Mouse (Mus musculus) C2C12 (cell line): Measurements from ENCODE around the gene Tmc7. TPM values are rescaled to one million over a fixed set of nuclear protein-coding genes. Genes with fewer than 3 reads are reported as not detected.

Experiments used
- H3K27me3 ChIP-seq: one replicate; pipeline ENCODE4 v1.6.1; 2011; ENCODE audit not compliant: control insufficient read depth, insufficient read depth, insufficient read length
- H3K36me3 ChIP-seq: one replicate; pipeline ENCODE4 v1.6.1; 2011; ENCODE audit not compliant: control insufficient read depth, insufficient read depth
- H3K4me3 ChIP-seq: one replicate; pipeline ENCODE4 v1.5.1; 2011; ENCODE audit warnings: mild to moderate bottlenecking, control low read depth; ENCODE audit not compliant: poor library complexity, insufficient read depth, severe bottlenecking
- H3K79me2 ChIP-seq: one replicate; pipeline ENCODE4 v1.6.1; 2011; ENCODE audit not compliant: control insufficient read depth, insufficient read depth
- H3K79me3 ChIP-seq: one replicate; pipeline ENCODE4 v1.6.1; 2011; ENCODE audit warnings: low read depth, control low read depth
- H3ac ChIP-seq: one replicate; pipeline ENCODE3; 2011; ENCODE audit warnings: low read depth; ENCODE audit not compliant: control insufficient read depth, insufficient read length
- CEBPB ChIP-seq: IDR thresholded peaks from one replicate; pipeline ENCODE4 v1.6.1; 2011; ENCODE audit warnings: low read depth, mild to moderate bottlenecking, control low read depth, moderate library complexity
- CTCF ChIP-seq: IDR thresholded peaks from one replicate; pipeline ENCODE4 v1.5.1; 2011; ENCODE audit not compliant: control insufficient read depth, insufficient read depth, insufficient read length
- FOSL1 ChIP-seq: IDR thresholded peaks from one replicate; pipeline ENCODE4 v1.8.0; 2011; ENCODE audit warnings: mild to moderate bottlenecking, low read length; ENCODE audit not compliant: poor library complexity, insufficient read depth, severe bottlenecking
- MAX ChIP-seq: IDR thresholded peaks from one replicate; pipeline ENCODE4 v1.6.1; 2011; ENCODE audit warnings: mild to moderate bottlenecking, control low read depth
- MYOD1 ChIP-seq: IDR thresholded peaks from one replicate; pipeline ENCODE4 v1.6.1; 2011; ENCODE audit warnings: low read depth; ENCODE audit not compliant: control insufficient read depth, insufficient read length
- MYOG ChIP-seq: IDR thresholded peaks from one replicate; pipeline ENCODE4 v1.6.1; 2011; ENCODE audit not compliant: control insufficient read depth, insufficient read length; ENCODE audit errors: extremely low read depth
- USF1 ChIP-seq: IDR thresholded peaks from one replicate; pipeline ENCODE4 v1.6.1; 2011; ENCODE audit warnings: low read depth, mild to moderate bottlenecking, control low read depth, moderate library complexity
- polyA plus RNA-seq: library from polyadenylated mRNA; unstranded; fragments of >200 nt; fragmentation: generic; extraction: Trizol; gene quantifications from one replicate; pipeline ENCODE4 v1.2.1, GENCODE M21; 2012; ENCODE audit warnings: missing spikeins

The Tmc7 gene
- polyA plus RNA-seq, 1 experiment = not detected

GRCm38 (mm10) chr7:118579938-118580337, 4.6 kb downstream of the Tmc7 start:
- Histone ChIP-seq H3ac (no peak overlapping the region), H3K36me3 (no peaks in the 10 kb centered on the region), H3K27me3 (peaks cover 15% of the 10 kb centered on the region), H3K4me3 (no peak overlapping the region), H3K79me2 (no peaks in the 10 kb centered on the region), H3K79me3 (no peaks in the 10 kb centered on the region)
- TF ChIP-seq MAX = no peak
- TF ChIP-seq USF1 = no peak
- TF ChIP-seq FOSL1 = no peak
- TF ChIP-seq CTCF = no peak
- TF ChIP-seq MYOG = no peak
- TF ChIP-seq CEBPB = no peak
- TF ChIP-seq MYOD1 = no peak

- Histone ChIP-seq H3K79me3 (no peaks in the 10 kb centered on the region), H3K79me2 (no peaks in the 10 kb centered on the region), H3K4me3 (no peak overlapping the region), H3ac (no peak overlapping the region), H3K27me3 (peaks cover 13% of the 10 kb centered on the region), H3K36me3 (no peaks in the 10 kb centered on the region)
- TF ChIP-seq CTCF (no peak), CEBPB (no peak), MYOG (no peak), MYOD1 (no peak), MAX (no peak), FOSL1 (no peak), USF1 (no peak)
These were observed 6.3 kb downstream of the Tmc7 start for GRCm38 (mm10) chr7:118578269-118578668.

GRCm38 (mm10) chr7:118572039-118572438, 12.5 kb downstream of the Tmc7 start:
- Histone ChIP-seq H3K79me3 (no peaks in the 10 kb centered on the region), H3K36me3 (no peaks in the 10 kb centered on the region), H3ac (no peak overlapping the region), H3K27me3 (peaks cover 7% of the 10 kb centered on the region), H3K79me2 (no peaks in the 10 kb centered on the region), H3K4me3 (no peak overlapping the region)
- TF ChIP-seq FOSL1 = no peak
- TF ChIP-seq MAX = no peak
- no peak for TF ChIP-seq CTCF
- no peak for TF ChIP-seq MYOG
- no peak for TF ChIP-seq CEBPB
- no peak for TF ChIP-seq MYOD1

- Histone ChIP-seq H3K36me3 (no peaks in the 10 kb centered on the region), H3K79me2 (no peaks in the 10 kb centered on the region), H3ac (no peak overlapping the region), H3K27me3 (peaks cover 7% of the 10 kb centered on the region), H3K79me3 (no peaks in the 10 kb centered on the region), H3K4me3 (no peak overlapping the region)
- TF ChIP-seq CEBPB = no peak
- no peak for TF ChIP-seq MAX
- no peak for TF ChIP-seq MYOG
- TF ChIP-seq MYOD1 = no peak
- TF ChIP-seq CTCF = no peak
These were observed 13.2 kb downstream of the Tmc7 start for GRCm38 (mm10) chr7:118571350-118571749.

GRCm38 (mm10) chr7:118569121-118569543, 15.4 kb downstream of the Tmc7 start:
- Histone ChIP-seq H3K79me3 (no peaks in the 10 kb centered on the region), H3K4me3 (no peak overlapping the region), H3K36me3 (no peaks in the 10 kb centered on the region), H3K27me3 (peaks cover 3% of the 10 kb centered on the region), H3ac (no peak overlapping the region), H3K79me2 (no peaks in the 10 kb centered on the region)
- TF ChIP-seq USF1 = no peak
- TF ChIP-seq CTCF = no peak
- TF ChIP-seq MYOD1 = no peak
- TF ChIP-seq MYOG = no peak
- TF ChIP-seq FOSL1 = no peak

GRCm38 (mm10) chr7:118554290-118554689, 30.2 kb downstream of the Tmc7 start:
- Histone ChIP-seq H3K27me3 (no peaks in the 10 kb centered on the region), H3K79me2 (no peaks in the 10 kb centered on the region), H3K79me3 (no peaks in the 10 kb centered on the region), H3ac (no peak overlapping the region), H3K4me3 (no peak overlapping the region), H3K36me3 (no peaks in the 10 kb centered on the region)
- TF ChIP-seq MYOD1 = no peak
- no peak for TF ChIP-seq MYOG
- no peak for TF ChIP-seq CEBPB
- TF ChIP-seq USF1 = no peak
- TF ChIP-seq CTCF = no peak
- no peak for TF ChIP-seq FOSL1
- TF ChIP-seq MAX = no peak
